Mouse (Mus musculus) mouse trophoblast stem cell (cell line): ENCODE measurements around the gene Herc4.

Source experiments
- in situ Hi-C, 2 experiments: fragments of 300-500 bp; cut with MseI, MboI; formaldehyde crosslinking; loops; 2 replicates in 1 of 2; 3 replicates in 1 of 2; pipeline ENCODE4 v1.15.1; 2025

Gene Herc4

DNA sequence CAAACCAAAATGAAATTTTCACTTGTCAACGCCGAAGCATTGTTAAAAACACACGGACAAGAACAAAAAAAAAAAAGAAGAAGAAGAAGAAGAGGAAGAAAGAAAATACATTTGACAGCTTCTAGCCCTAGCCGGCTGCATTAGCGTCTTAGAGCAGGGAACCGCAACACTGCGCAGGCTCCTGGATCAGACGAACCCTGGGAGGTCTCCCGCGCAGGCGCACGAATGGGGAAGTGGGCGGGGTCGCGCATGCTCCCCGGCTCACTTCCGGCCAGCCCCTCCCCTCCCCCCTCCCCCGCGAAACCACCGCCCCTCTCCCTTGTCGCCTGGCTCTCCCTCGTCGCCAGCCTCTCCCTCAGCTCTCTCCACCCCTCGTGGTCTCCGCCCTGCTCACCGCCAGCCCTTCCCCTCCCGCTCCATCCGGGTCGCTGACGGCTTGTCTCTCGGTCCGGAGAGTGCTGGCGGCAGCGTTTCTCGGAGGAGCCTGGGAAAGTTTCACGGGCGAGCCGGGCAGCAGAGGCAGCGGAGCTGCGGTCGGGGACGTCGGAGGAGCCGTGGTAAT is at the start of gene Herc4:
Herc4 (plus strand) TSS at position 318 of the 562 bp plus-strand sequence.
- in situ Hi-C loops, result no loop called here

DNA sequence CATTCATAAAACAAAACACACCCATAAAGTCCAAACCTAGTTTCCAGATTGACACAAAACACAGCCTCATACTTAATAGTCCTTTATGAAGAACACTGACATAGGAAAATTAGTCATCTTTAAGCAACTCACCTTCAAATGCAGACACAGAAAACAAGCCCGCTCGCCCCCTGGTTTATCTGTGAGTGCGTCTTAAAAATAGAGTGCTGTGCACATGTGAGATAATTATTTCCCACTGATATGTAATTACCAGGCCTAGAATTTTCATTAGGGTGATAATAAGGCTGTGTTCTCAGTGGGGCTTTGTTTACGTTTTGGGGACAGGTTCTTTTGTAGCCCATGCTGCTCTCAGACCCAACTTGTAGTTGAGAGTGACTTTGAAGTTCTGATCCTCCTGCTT is 44.6 kb upstream of the Herc4 start:
- in situ Hi-C loops, result no loop called here

DNA sequence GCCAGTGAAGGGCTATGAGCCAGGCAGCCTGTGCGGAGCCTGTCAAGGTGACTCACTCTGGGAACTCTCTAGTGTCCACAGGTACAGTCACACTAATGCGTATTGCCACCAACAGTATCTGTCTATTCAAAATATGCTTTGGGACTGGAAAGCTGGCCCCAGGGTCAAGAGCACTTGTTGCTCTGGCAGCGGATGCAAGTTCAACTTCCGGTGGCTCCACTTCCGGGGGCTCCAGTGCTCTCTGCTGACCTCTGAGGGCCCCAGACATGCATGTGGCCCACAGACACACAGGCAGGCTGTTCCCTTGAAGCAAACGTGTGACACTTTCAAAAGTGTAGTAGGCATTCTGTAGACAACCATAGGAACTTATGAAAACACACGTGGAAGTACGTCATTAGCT is 42.1 kb upstream of the Herc4 start:
- in situ Hi-C loops, result no loop called here

DNA sequence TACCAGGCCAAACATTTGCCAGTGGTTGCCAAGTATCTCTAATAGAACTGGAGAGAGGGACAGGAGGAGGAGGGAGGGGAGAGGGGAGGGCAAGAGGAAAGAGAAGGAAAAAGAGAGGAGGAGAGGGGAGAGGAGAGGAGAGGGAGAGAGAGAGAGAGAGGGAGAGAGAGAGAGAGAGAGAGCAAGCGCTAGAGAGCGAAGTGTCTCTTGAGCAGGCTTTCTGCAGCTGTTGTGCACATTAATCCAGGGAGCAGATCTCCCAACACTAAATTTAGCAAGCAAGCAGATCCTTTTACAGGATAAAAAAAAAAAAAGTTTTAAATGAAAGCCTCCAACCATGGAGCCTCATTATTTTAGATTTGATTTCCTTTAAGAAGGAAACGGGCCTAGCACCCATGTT is 40.6 kb upstream of the Herc4 start:
- in situ Hi-C loops, result no loop called here

DNA sequence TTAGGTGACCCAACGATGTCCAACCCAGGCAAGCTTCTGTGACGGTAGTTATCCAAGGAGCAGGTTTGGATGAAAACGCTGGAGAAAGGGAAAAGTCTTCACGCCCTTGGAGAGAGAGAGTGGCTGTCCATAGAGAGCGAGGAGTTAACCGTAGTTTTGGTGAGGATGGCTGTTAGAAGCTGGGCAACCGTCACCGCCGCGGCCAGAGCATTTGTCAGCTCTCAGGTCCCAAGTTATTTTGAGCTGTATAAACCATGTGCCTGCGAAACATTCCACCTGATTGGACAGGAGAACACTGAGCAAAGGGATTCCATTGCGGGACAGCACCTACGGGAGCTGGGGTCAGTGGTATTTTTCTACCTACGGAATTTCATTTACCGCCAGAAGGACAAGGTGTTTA is 39.9 kb upstream of the Herc4 start, which contains the start of gene Mypn:
Mypn (minus strand) TSS at position 225 of the 400 bp plus-strand sequence.
- in situ Hi-C loops, result no loop called here

DNA sequence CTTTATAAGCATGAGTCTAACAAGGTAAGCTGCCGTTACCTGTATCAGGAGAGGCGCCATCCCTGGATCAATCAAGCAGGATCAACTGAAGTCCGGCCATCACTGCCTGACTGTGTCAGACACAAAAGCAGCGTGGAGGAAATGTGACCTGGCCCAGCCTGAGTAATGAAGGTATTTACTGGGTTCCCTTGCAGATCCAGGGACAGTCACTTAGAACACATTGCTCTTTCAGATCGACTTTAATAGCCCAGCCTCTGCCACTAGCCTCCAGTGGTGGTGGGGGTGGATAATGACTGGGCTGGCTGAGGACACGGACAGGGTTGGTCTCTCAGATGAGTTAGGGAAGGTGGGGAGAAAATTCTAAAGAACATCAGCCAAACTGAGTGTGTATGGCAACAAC is 34.7 kb upstream of the Herc4 start:
- in situ Hi-C loops, result no loop called here

DNA sequence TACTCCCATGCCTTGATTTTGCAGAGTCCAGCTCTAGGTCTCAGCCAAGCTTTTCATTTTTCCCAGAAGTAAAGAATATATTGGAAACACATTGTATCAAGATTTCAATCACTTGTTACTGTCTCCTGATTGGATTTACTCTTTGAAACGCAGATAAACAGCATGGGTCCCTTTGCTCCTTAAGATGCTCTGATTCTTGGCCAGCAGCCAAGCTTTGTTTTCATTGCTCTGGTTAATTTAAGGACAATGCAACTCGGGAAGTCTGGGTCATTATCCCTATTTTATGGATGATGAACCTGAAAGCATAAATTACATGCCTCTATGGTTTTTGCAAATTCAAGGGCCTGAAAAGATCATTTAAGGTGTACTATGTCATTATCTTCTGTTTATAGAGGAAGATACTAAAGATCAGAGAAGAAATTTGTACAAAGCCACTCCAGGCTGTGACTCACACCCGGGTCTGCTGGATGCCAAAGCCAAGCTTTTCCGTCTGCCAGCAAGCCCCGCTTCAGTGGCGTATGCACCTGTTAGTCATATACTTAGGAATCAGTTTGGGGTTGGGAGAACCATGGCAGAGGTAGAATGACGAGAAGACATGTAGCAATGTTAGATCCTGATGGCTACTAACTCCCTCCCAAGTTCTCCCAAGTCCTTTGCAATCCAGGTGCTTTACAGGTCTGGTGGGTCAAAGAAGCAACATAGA is 22.4 kb upstream of the Herc4 start:
- in situ Hi-C loops, result no loop called here

DNA sequence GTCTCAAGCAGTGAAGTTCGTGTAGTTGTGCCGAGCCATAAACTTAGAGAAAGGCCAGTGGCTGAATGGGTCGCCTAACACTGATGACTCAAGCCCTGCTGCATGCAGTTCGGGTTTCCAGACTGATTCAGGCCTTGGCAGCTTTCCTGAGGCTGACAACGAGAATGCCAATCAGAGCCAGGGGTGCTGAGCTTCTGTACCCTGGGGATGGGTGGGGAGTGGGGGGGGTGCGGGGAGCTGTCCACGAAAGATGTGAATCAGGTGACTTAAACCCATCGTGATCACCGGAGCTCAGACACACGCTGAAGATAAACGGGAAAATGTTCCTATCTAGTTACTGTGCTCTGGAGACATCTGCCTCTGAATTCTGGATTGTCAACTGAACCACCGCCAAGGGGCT is 19.3 kb upstream of the Herc4 start:
- in situ Hi-C loops, result no loop called here

DNA sequence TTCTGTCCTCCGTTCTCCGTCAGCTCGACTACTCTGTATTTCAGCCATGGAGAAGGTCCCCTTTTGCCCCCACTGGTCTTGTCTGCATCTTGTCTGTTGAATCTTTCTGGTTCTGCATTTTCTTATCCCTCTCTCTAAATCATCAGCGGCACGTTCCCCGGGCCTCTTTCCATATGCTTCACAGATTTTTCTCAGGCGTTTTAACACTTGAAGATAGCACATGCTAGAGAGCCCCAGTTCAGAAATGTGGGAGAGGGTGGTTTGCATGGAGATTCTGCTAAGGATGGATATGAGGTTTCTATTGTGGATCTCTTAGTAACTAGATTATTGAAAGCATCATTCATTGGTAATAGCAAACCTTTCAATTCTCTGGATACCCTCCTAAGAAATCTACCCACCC is 13.3 kb upstream of the Herc4 start:
- in situ Hi-C loops, result no loop called here

DNA sequence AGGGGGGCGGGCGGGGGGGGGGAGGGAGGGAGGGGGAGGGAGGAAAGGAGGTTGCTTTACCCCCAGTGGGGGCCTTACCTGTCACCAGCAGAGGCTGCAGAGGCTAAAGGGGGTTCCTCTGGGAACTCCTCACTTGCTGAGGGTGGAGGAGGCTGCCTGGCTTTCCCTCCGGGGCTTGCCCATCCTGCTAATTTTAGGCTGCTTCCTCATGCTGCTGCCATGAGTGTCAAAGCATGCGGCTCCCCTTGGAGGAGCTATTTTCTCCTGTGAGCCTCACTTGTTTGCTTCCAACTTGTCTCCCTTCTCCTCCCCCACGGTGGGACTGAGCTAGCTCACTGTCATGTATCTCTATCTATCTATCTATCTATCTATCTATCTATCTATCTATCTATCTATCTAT is 12.8 kb upstream of the Herc4 start:
- in situ Hi-C loops, result no loop called here

DNA sequence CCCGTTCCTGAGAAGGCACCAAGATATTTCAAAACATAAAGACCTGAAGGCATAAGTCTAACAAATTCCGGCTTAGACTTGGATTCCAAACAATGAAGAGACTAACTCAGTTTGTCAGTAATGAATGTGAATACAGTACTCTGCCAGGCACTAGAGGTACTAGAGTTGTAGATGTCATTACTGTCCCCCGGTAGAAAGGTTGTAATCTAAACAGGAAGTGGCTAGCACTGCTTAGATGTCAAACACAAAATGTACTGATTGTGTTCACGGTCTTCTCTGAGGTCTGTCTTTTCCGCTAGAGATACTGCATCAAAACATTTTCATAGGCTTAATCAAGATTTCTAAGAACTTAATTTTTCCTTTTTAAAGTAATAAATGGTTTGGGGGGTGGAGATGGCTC is 12.0 kb upstream of the Herc4 start:
- in situ Hi-C loops, result no loop called here

DNA sequence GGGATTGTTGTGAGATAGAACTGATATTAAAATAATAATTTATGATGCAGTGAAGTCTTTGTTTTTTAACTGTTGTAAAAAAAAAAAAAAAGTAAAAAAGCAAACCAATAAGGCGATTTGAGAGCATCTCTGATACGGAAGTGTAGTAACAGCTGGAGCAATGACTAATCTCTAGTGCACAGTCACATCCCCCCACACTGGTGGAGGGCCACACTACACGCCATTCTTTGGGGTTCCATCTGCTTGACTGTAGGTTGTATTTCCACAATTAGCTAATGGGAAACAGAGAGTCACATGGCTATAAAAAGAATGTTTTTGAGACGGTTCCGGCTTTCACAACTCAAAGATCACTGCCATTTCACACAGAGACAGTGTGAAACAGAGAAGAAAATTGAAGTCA is 9.5 kb upstream of the Herc4 start:
- in situ Hi-C loops, result no loop called here

DNA sequence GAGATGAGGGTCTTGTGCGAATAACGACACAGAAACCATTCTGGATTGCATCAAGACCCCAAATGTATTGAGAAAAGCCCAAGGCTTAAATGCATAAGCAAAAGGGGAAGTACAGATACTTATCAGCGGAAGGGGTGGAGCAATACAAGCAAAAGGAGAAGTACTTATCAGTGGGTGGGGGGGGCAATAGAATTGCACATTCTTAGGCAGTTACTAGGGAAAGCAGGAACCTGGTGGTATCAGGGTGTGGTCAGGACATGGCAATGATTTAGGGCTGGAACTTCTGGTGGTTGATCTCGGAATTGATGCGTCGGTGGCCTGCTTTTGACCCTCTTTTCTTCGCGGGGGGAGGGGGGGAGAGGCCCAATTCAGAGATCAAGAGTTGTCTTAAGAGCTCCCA is 7.7 kb upstream of the Herc4 start:
- in situ Hi-C loops, result no loop called here

DNA sequence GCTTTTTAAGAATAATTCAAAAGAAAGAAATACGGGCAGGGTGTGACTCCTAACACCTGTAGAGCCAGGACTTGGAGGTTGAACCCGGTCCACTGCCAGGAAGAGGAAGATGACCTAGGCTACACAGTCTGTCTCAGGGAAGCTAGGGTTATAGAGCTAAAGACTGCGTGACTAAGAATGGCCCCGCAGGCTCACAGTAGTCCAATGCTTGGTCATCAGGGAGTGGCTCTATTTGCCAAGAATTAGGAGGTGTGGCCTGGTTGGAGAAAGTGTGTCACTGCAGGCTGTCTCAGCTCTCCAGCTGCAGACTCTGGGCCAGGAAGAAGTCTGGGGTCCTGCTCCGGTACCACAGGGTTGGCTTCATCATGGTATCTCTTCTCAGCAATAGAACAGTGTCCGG is 6.9 kb upstream of the Herc4 start:
- in situ Hi-C loops, result no loop called here

DNA sequence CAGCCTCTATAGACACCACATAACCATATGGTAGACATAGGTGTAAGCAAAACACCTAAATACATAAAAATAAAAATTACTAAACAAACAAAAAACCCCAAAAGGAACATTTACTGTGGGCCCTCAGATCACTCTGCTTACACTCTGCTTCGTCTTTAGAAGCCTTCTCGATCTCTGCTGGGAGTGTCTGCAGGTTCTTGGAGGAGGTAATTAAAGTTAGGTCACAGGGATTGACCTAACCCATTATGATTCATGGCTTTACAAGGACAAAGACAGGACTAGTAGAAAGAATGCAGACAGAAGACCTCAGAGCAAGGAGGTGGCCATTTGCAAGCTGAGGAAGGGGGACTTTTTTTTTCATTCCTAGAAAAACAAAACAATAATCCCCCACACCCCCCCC is 6.4 kb upstream of the Herc4 start:
- in situ Hi-C loops, result no loop called here

DNA sequence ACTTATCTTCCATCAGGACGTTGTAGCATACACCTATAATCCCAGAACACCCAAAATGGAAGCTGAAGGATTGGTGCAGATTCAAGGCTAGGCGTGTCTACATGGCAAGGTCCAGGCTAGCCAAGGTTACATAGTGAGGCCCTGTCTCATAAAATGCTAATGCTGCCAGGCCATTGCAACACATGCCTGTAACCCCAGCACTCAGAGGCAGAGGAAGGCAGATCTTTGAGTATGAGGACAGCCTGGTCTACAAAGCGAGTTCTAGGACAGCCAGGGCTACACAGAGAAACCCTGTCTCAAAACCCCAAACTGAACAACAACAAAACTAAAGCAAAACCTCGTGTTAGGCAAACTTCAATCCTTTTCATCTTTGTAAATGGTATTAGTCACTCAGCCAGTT is 5.5 kb upstream of the Herc4 start:
- in situ Hi-C loops, result no loop called here

DNA sequence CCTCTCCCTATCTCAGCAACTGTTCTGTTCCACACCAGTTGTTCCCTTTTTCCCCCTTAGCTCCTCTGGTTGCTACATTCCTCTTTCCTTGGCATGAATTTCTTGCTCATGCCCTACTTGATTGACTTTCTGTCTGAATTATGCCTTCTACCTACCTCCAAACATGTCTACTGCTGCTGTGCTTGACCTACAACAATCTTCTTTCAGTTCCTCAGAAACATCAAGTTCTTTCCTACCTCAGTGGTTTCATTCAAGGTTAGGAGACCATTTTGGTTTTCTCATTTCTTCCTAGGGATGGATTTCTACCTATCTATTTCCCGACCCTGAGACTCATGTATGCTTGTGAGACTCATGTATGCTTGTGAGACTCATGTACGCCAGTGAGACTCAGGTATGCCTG is 3.8 kb upstream of the Herc4 start:
- in situ Hi-C loops, result no loop called here

DNA sequence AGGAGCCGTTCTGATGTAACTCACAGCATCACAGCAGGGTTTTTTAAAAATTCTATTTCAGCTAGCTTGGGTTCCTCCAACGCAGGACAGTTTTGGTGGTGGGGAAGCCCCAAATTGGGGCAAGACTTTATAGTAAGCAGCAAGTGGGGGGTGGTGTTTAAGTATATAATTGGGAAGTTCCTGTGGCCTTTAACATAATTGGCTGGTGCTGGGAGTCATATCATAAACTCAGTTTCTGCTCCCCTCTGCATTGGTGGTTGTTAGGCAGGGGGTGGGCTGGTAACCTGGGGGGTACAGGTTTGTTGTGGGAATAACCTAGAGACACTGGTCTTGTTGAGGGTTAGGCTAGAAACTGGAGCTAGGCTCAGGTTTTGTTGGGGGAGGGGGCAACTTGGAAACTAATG is 2.7 kb upstream of the Herc4 start:
- in situ Hi-C loops, result no loop called here

DNA sequence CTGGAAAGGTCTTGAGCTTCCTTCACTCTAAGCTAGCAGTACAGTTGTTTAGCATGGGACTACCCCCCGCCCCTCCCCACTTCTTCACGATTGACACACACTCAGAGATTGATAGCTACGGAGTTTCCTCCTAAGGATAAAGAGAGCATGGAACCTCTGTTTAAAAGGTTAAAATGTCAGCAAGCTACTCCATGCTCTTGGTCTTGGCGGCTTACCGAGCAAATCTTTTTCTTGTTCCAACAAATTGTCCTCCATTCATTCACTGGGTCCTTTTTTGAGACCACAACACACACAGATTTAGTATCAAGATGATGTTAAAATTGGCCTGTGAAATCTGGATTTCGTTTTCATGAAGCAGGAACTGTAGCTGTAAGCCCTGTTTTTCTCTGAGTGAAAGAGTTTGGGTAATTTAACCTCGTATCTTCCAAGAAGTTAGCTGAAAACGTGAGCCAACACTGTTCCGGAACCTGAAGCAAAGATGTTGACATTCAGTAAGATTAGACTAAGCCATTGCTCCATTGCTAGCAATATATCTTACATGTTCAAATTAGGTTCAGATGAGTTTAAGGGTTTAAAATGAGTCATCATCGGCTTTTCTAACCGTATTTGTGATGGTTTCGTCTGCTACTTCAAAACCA is 693 bp upstream of the Herc4 start:
- in situ Hi-C loops, result no loop called here

DNA sequence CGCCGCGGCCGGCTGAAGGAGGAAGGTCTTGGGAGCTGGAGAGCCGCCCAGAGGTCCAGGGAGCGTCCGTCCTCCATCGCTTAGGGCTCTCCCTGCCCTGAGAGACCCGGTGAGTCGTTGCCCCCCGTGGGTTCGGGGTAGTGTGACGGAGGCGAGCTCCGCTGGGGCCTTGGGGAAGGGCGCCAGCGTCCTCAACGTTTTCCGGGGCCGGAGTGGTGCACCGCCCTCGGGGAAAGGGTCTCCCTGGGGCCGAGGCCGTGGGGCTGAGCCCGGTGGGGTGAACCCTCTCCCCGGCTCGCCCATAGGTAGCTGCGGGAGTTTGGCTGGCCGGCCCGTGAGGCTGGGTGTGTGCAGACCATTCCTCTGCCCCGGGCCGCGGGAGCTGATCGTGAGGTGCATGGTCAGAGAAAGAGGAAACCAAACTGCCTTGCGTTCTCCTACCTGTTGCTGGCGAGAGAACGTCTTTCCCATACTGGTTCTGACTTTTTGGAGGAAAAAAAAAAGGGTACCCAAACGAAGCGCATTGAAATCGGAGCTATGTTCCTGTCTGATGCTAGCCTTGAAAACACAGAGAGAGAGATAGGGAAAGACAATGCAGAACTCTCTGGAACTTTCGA is 553 bp downstream of the Herc4 start:
- in situ Hi-C loops, result no loop called here

DNA sequence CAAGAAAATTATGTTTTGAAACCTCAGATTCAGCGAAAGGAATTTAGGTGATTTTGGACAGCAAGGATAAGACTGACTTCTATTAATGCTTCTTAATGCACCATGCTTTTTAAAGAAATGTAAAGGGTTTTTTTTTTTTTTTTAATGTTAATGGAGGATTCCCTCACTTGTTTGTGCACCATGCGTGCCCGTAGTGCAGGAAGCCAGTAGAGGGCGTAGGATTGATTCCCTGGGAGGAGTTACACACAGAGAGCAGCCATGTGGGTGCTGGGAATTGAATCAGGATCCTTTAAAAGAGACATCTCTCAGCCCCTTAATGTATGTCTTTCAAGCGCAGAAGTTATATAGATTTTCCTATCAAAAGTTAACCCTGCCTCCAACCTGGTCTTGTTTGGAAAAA is 1.1 kb downstream of the Herc4 start:
- in situ Hi-C loops, result no loop called here

DNA sequence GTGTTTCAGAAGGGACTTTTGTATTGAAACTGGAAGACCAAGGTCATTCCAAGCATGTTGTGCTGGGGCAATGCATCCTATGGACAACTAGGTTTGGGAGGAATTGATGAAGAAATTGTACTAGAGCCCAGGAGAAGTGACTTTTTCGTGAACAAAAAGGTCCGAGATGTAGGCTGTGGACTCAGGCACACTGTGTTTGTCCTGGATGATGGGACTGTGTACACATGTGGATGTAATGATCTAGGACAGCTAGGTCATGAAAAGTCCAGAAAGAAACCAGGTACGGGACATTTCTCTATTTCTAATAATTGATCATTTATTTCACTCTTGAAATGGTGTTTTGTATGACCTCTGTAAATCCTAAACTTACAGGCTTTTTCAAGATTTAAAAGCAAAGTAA is 2.2 kb downstream of the Herc4 start:
- in situ Hi-C loops, result no loop called here

DNA sequence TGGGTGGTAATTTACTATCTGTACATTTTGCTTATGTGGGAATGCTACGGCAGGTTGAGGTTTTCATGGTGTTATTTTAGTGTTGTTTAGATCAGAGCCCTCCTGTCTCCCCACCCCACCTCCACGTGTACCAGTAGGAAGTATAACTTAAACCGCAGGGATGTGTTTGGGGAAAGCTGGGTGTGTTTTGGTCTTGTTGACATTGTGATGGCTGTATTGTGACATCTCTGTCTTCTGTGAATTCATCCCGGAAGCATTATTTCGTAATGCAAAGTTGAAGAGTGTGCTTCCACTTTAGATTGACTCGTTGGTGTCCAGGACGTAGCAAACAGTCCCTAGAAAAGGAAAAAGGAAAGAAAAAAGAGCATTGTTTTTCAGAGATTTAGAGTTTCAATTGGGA is 3.8 kb downstream of the Herc4 start:
- in situ Hi-C loops, result no loop called here
